Mouse (Mus musculus) heart, adult 8-10 months (tissue): ENCODE measurements around the gene Tob2. TPM values are rescaled to one million over a fixed set of nuclear protein-coding genes. Genes with fewer than 3 reads are reported as not detected.

ENCODE experiments used
- DNase-seq: peaks from one replicate; pipeline ENCODE4 v3.0.0; 2022; ENCODE audit warnings: low spot score
- total RNA-seq, 4 experiments: library from RNA; stranded (reverse); gene quantifications; 2 replicates each; pipeline ENCODE4 v1.2.4; 2022

The Tob2 gene
- 100 to 1,000 TPM in 1 of 4 experiments, 10 to 100 TPM in 3; 50.6 to 129 (median 74.7) TPM for total RNA-seq

DNA sequence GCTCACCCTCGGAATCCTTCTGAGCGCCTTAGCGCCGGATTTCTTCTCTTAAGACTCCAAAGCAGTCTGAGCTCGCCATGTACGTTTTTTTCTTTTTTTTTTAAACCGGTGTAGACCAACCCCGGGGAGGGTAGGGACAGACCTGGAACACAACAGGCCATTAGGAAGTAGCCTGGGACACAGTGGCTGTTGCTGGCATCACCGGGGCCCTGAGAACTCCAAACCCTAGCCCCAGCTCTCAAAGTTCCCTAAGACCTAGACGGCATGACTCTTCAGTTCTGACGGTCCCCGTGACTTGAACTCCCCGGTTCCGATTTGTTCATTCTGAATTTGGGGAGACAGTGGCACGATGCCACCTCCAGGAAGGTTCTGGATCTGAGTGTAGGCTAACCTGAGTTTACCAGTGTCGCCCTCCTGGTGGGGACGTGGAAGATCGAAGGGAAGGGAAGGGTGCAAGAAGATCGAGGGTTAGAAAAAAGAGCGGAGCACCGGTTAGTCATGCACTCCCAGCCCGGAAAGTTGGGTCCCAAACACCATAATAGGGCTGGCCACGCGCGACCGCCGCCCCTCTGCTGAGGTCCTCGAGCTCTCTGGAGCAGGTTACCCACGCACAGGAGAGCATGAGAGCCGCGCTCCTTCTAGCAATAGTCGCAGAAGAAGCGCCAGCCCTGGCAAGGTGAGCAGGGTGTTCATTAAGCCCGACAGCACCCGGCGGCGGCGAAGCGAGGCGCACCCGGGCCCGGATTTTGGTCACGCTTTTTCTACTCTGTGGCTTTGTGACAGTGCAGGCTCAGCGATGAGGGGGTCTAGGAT lies at the start of gene Tob2:
Tob2 (minus strand) TSS at position 280 of the 813 bp plus-strand sequence.
- peak; percentile 79 for DNase-seq

DNA sequence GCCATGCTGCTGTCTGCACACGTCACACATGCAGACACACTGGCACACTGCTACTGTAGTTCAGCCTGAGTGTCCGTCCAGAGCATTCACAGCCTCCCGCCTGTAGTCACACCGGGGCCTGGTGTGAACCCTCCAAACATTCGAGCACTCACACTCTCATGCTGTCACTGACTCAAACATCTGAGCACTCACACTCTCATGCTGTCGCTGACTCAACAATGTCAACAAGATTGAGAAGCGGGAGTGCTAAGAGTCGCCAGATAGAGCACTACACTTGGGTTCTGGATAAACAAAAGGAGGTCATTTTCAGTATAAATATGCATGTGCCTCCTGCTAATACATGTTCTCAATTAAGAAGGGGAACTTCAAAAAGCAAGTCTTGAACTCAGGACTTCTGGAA lies 49.4 kb upstream of the Tob2 start:
- no peak for DNase-seq

DNA sequence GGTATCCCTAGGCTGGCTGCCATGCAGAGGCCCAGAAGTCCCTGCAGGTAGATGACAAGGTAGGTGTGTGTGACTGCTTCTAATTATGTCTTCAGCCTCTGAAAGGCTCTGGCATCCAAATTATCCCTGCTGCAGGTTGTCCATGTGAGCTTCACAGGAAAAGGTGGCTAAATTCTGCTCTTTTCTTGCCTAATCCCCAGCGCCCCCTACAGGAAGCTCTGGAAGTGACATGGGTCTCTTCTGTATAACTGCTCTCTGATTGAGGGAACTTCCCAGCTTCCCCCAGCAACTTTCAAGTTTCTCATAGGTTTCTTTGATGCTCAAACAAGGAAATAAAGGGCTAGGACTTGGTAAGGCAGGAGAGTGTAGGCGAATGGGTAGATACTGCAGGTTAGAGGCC lies 46.3 kb upstream of the Tob2 start:
- peak; percentile 38 for DNase-seq

DNA sequence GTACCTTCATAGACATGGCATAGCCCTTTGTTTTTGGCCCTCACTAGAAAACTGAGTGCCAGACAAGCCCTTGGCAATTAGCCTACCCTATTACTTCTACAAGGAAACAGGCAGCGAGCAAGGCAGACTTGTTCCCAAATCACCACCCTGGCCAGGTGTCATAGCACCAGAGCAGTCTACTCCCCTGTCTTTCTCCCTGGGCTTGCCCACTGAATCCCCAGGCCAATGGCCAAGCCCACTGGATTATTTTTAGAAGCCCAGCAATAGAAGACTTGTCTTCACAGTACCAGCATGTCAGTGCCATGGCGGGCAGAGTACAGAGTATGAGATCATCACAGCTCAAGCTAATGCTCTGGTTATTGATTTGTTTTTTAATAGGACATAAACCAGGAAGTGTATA lies 40.2 kb upstream of the Tob2 start:
- no peak for DNase-seq

- no peak for DNase-seq
Measured at GRCm38 (mm10) chr15:81897607-81898285, 39.1 kb upstream of the Tob2 start.

DNA sequence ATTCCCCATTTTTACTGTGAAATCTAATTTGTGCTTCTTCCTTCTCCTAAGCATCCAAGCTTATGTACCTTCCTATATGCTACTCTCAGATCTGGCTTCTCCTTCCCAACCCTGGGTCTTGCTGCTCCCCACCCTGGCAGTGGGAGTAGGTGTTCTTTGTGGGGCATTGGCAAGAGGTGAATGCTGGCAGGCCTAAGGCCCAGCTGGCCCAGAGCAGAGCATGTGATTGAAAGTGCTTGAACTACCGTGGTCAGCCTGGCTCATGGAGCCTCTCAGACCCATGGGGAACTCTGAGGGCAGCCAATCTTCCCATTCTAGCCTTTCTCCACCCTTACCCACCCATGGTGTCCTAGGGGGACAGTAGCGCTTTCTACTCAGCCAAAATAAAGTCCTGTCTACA lies 37.8 kb upstream of the Tob2 start:
- DNase-seq = no peak

DNA sequence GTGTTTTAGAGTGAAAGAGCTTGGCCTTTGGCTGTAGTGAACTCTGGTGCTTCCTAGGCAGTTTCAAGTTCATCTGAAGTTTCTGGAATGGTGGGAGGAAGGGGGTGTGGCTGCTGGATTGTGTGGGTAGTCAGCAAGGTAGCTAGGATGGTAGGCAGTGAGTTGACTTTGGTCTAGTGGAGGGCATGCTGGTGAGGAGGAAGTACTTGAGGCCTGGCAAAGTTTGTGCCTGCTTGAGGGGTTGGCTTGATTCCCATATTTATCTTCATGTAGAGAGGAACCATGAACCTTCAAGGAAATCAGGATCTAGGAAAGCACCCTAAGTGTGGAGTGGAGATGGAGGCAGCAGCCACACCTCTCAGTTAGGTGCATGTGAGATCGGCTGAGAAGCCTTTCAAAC lies 35.4 kb upstream of the Tob2 start:
- no peak for DNase-seq

DNA sequence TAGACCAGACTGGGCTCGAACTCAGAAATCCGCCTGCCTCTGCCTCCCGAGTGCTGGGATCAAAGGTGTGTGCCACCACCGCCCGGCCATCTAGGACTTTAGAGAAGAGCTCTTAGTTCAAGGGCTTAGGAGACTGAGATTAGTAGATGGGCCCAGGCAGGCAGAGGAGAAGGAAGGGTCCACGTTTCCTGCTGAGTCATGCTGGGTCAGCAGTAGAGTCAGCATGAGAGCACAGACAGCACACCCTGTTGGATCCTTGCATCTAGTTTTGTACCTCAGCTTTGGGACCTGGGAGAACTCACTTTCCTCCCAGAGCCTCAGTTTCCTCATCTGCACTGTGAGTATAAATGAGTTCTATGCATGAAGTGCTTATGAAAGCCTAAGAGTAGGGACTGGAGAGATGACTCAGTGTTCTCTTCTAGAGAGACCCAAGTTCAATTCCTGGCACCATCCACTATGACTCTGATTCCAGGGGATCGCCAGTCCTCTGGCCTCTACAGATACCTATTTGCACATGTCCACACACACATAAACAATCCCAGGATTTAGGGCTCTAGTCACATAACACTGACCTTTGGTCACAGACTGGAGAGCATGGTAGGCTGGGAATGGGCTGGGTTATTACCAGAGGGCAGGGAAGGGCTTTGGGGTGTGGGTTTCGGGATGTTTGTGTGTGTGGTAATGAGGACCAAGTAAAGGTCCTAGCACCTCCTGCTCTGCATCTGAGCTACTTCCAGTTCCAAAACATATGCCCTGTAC lies 33.4 kb upstream of the Tob2 start:
- DNase-seq = no peak

DNA sequence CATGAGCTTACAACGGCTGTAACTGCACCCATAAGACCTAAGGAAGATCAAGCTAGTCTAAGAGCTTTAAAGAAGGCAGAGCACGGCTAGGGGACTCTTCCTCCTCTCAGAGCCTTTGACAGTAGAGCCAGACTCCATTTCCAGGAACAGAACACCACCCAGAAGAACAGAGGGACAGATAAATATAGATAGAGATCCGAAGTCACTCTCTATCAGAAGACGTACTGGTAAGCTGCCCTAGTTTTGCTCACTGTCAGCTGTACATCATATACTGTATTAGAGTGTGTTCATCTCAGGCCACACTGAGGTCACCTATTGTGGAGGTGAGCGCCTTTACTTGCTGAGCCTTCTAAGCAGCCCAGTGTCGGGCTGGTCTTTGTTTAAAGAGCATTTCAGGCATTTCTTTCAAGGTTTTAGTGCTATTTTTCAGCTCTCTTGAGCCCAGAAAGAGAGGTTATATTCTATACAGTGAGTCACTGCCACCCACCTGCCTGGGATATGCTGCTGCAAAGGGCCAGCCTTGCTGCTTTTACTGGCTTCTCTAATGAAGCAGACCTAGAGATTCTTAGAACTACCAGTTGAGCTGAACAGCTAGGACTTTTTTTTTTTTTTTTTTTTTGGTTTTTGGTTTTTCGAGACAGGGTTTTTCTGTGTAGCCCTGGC lies 32.7 kb upstream of the Tob2 start:
- DNase-seq = no peak

- DNase-seq = peak; percentile 28
Measured at GRCm38 (mm10) chr15:81889175-81889574, 30.6 kb upstream of the Tob2 start.

- DNase-seq = no peak
Measured at GRCm38 (mm10) chr15:81886795-81887550, 28.4 kb upstream of the Tob2 start.

- no peak for DNase-seq
Measured at GRCm38 (mm10) chr15:81885418-81885934, 26.9 kb upstream of the Tob2 start.

GRCm38 (mm10) chr15:81882348-81882747 lies 23.8 kb upstream of the Tob2 start:
- DNase-seq = no peak

DNA sequence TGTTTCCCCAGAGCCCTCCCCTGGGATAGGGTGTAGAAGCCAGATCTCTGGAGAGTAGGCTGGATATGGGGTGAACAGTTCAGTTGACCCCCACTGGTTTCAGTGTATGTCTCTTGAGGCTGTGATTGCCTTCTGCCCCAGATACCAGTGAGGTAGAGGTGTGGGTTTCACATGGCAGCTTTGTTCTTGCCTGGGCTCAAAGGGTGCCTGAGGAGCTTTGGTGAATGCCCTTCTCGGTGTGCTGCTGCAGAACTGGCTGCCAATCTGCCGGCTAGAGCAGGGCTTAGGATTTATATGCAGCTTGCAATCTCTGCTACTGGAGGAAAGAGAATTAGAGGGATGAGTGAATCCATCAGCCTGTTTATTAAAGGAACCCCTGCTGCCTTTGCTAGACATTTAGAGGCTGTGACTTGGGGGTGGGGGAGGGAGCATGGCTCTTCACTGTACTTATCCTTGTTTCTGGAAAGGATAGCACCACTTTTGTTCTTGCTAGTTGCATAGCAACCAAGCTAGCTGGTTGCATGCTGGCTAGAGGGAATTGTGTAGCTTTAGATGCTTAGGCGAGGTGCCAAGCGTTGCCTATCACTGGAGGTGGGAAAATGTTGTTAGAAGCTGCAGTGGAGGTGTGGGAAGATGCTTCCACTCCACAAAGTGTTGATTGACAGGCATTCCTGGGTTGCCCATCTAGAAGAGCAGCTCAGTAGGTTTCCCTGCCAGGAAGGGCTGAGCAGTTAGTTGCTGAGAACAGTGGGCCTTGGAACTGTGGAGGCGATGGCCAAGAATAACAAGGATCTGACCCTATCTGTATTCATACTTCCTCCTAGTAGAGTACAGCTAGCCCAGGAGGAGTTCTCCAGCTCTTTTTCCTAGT lies 21.2 kb upstream of the Tob2 start:
- DNase-seq = no peak

DNA sequence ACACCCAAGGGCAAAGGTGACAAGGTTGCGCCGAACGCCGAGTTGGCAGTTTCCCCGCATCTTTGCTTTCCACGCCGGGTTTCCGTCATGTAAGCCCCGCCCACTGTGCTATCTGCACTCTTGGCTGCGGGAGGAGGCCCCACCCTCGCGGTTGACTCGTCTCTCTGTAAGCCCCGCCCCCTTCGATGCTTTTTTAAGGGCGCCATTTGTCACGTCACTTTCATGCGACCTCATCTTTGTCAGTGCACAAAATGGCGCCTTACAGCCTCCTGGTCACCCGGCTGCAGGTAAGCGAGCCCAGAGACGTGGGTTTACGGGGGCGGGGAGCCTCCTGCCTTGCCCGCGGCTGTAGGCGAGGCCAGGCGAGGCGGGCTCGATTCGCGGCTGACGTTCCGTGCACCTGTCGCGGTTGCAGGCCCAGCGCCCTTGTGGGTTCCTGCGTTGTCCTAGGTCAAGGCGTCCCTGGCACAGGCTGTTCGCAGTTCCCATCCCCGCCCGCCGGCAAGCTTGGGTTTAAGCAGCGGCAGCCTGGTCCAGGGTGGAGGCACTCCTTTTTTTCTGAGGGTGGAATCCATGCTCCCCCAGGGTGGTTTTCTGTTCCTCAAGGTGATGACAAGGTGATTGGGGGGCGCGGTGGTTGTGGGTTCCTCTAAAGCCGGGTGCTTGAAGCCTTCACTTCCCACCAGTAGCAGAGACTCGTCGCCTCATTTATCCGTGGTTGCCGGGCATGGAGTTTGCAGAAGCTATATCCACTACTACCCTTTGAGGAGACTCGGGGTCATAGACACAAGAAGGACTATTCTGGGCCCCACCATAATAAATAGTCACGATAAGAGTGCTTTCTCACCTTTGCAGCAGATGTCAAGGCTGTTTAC lies 13.9 kb upstream of the Tob2 start, which contains the start of gene Aco2:
Aco2 (plus strand) TSS at position 48 of the 875 bp plus-strand sequence.
- DNase-seq = peak; percentile 100

GRCm38 (mm10) chr15:81871604-81872261 lies 13.1 kb upstream of the Tob2 start, which contains the start of gene Phf5a:
TSS of gene Phf5a (minus strand) at chr15:81871911.
- DNase-seq = peak; percentile 88

DNA sequence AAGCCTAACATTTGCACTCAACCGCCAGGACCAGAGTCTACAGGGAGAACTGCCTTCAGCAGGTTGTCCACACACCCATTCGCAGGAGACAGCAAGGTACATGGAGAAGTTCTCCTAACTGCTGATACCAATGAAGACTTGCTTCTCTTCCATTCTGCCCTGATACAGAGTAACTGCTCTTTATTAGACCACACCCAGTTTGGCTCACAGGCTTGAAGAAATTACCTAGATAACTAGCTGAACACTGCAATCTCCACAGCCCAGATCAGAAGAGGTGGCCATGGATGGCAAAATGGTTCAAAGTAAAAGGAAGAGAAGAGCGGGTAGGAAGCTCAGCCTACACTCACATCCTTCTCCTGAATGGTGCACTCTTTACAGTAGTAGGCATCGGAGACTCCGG lies 11.4 kb upstream of the Tob2 start:
- no peak for DNase-seq

- no peak for DNase-seq
Measured at GRCm38 (mm10) chr15:81864238-81864637, 5.6 kb upstream of the Tob2 start.
